Comparison of ENCODE assay signal across 16 mouse cellular contexts in genomic region chr16:42872101-42872500, GRCm38 (mm10).
"Had no signal": no experiment of that assay in that cellular context is flagged by ENCODE, and none has a peak within 500 bp of the region (broad histone marks: within the 10 kb centered on the region; RNA-seq: fewer than 3 reads in every experiment).

No protein-coding gene starts in this region.

- H3K9ac ChIP-seq: limb, embryonic 12.5 days; liver, embryonic 14.5 days; midbrain, embryonic 15.5 days; neural tube, embryonic 13.5 days; stomach, embryonic 15.5 days had no signal

- H3K27ac ChIP-seq: limb, embryonic 12.5 days; liver, embryonic 14.5 days; macrophage; midbrain, embryonic 15.5 days; neural tube, embryonic 13.5 days; stomach, embryonic 15.5 days had no signal

- DNase-seq: kidney, adult 18-20 months; kidney, postnatal 10 days; lung, adult 18-20 months; retina, postnatal 1 day; right cerebral cortex, postnatal 4 days; spleen, adult 18-20 months; thymus, adult 2 months; thymus, postnatal 25 days had no signal

- H3K4me1 ChIP-seq: stomach, embryonic 15.5 days had no signal

- ATAC-seq: midbrain, embryonic 15.5 days had no signal

- H3K9me3 ChIP-seq: limb, embryonic 12.5 days; megakaryocyte, embryonic 14.5 days; midbrain, embryonic 15.5 days; neural tube, embryonic 13.5 days; stomach, embryonic 15.5 days had no signal

- H3K27me3 ChIP-seq: limb, embryonic 12.5 days; megakaryocyte, embryonic 14.5 days; midbrain, embryonic 15.5 days; neural tube, embryonic 13.5 days; stomach, embryonic 15.5 days had no signal

- H3K4me3 ChIP-seq: limb, embryonic 12.5 days; megakaryocyte, embryonic 14.5 days; midbrain, embryonic 15.5 days; neural tube, embryonic 13.5 days; stomach, embryonic 15.5 days had no signal

- H3K4me2 ChIP-seq: limb, embryonic 12.5 days; midbrain, embryonic 11.5 days; midbrain, embryonic 15.5 days; neural tube, embryonic 13.5 days; stomach, embryonic 15.5 days had no signal

- H3K36me3 ChIP-seq: limb, embryonic 12.5 days; midbrain, embryonic 15.5 days; neural tube, embryonic 13.5 days; stomach, embryonic 15.5 days had no signal
